Mouse (Mus musculus) cerebellum, postnatal 10 days (tissue): ENCODE measurements around the gene Pdyn.

Experiments used
- DNase-seq, 2 experiments: peaks; one replicate each; pipeline ENCODE4 v3.0.0; 2021; ENCODE audit warnings: mixed read lengths in 2 of 2

Gene Pdyn

GRCm38 (mm10) chr2:129699484-129700158 is at the start of gene Pdyn:
Pdyn (minus strand) TSS chr2:129699844.
- peak; percentile 58 to 63 for DNase-seq

- no peak for DNase-seq
Observed at GRCm38 (mm10) chr2:129742016-129742415, 42.4 kb upstream of the Pdyn start.

- DNase-seq, result no peak
Observed at GRCm38 (mm10) chr2:129740515-129740914, 40.9 kb upstream of the Pdyn start.

- DNase-seq, result no peak
Observed at GRCm38 (mm10) chr2:129734031-129734430, 34.4 kb upstream of the Pdyn start.

- peak; percentile 6 to 12 for DNase-seq
Observed at GRCm38 (mm10) chr2:129729681-129730080, 30.0 kb upstream of the Pdyn start.

- peak; percentile 62 to 68 for DNase-seq
Observed at GRCm38 (mm10) chr2:129715671-129716070, 16.0 kb upstream of the Pdyn start.

- no peak for DNase-seq
Observed at GRCm38 (mm10) chr2:129713026-129713544, 13.4 kb upstream of the Pdyn start.

- peak; percentile 69 to 75 for DNase-seq
Observed at GRCm38 (mm10) chr2:129696059-129696458, 3.6 kb downstream of the Pdyn start.

GRCm38 (mm10) chr2:129694303-129694702 is 5.3 kb downstream of the Pdyn start:
- DNase-seq, result no peak

GRCm38 (mm10) chr2:129692694-129693093 is 7.0 kb downstream of the Pdyn start:
- peak in 1 of 2 experiments; percentile 26 for DNase-seq

- DNase-seq, result peak in 1 of 2 experiments; percentile 18
Observed at GRCm38 (mm10) chr2:129689694-129690093, 9.9 kb downstream of the Pdyn start.

- peak; percentile 53 to 68 for DNase-seq
Observed at GRCm38 (mm10) chr2:129688036-129688625, 11.5 kb downstream of the Pdyn start.

GRCm38 (mm10) chr2:129686908-129687307 is 12.7 kb downstream of the Pdyn start:
- peak; percentile 73 to 83 for DNase-seq

- no peak for DNase-seq
Observed at GRCm38 (mm10) chr2:129684014-129684413, 15.6 kb downstream of the Pdyn start.

- DNase-seq, result no peak
Observed at GRCm38 (mm10) chr2:129680236-129680635, 19.4 kb downstream of the Pdyn start.

GRCm38 (mm10) chr2:129679066-129679465 is 20.6 kb downstream of the Pdyn start:
- peak in 1 of 2 experiments; percentile 46 for DNase-seq

- DNase-seq, result no peak
Observed at GRCm38 (mm10) chr2:129677664-129678063, 22.0 kb downstream of the Pdyn start.

- peak; percentile 94 to 97 for DNase-seq
Observed at GRCm38 (mm10) chr2:129674935-129675634, 24.6 kb downstream of the Pdyn start.

GRCm38 (mm10) chr2:129671911-129672310 is 27.7 kb downstream of the Pdyn start:
- DNase-seq, result no peak

GRCm38 (mm10) chr2:129662484-129662883 is 37.2 kb downstream of the Pdyn start:
- DNase-seq, result no peak

GRCm38 (mm10) chr2:129660020-129660419 is 39.6 kb downstream of the Pdyn start:
- DNase-seq, result peak; percentile 24 to 29

GRCm38 (mm10) chr2:129658796-129659195 is 40.8 kb downstream of the Pdyn start:
- DNase-seq, result no peak

- no peak for DNase-seq
Observed at GRCm38 (mm10) chr2:129655033-129655432, 44.6 kb downstream of the Pdyn start.
